Mouse (Mus musculus) heart, postnatal 25 days (tissue): ENCODE results near the gene Lnx1. TPM values are rescaled to one million over a fixed set of nuclear protein-coding genes. Genes with fewer than 3 reads are reported as not detected.
A peak's percentile ranks its signal among the peaks of the same experiment; 100 is the strongest.

Source experiments
- DNase-seq: peaks from one replicate; pipeline ENCODE4 v3.0.0; 2022; ENCODE audit warnings: low spot score
- intact Hi-C: fragments of 180-260 bp; cut with DNase I; formaldehyde crosslinking; loops from one replicate; pipeline ENCODE4 v1.15.1; 2025
- total RNA-seq, 2 experiments: library from RNA; stranded (reverse); gene quantifications; 2 replicates each; pipeline ENCODE4 v1.2.3; 2021

The Lnx1 gene
- total RNA-seq, 2 experiments from 2014 or later, result 6.7 to 9.5 TPM

GRCm38 (mm10) chr5:74661734-74662560 lies 40.8 kb downstream of the Lnx1 start:
- intact Hi-C loops, result no loop called here
- no peak for DNase-seq

GRCm38 (mm10) chr5:74659856-74660255 lies 42.9 kb downstream of the Lnx1 start:
- DNase-seq, result no peak
- intact Hi-C loops, result no loop called here

- no peak for DNase-seq
- intact Hi-C loops, result no loop called here
Observed at GRCm38 (mm10) chr5:74659281-74659680, 43.4 kb downstream of the Lnx1 start.

GRCm38 (mm10) chr5:74657930-74658329 lies 44.8 kb downstream of the Lnx1 start:
- intact Hi-C loops, result no loop called here
- no peak for DNase-seq

- intact Hi-C loops, result no loop called here
- DNase-seq, result no peak
Observed at GRCm38 (mm10) chr5:74656410-74656809, 46.3 kb downstream of the Lnx1 start.

- DNase-seq, result no peak
- intact Hi-C loops, result no loop called here
Observed at GRCm38 (mm10) chr5:74654527-74654926, 48.2 kb downstream of the Lnx1 start.

GRCm38 (mm10) chr5:74653766-74654165 lies 48.9 kb downstream of the Lnx1 start:
- intact Hi-C loops, result no loop called here
- DNase-seq, result no peak

GRCm38 (mm10) chr5:74649122-74649521 lies 53.6 kb downstream of the Lnx1 start:
- intact Hi-C loops, result no loop called here
- DNase-seq, result no peak

- intact Hi-C loops, result no loop called here
- no peak for DNase-seq
Observed at GRCm38 (mm10) chr5:74648216-74648615, 54.5 kb downstream of the Lnx1 start.

- no peak for DNase-seq
- intact Hi-C loops, result no loop called here
Observed at GRCm38 (mm10) chr5:74647584-74647984, 55.1 kb downstream of the Lnx1 start.

GRCm38 (mm10) chr5:74642291-74642690 lies 60.4 kb downstream of the Lnx1 start:
- intact Hi-C loops, result loop anchor here (5.0 kb wide), 1 partner anchor 300 kb away; no protein-coding TSS in a partner anchor
- no peak for DNase-seq

- intact Hi-C loops, result loop anchor here (2.0 to 5.0 kb wide), 4 partner anchors 38 to 516 kb away; no protein-coding TSS in a partner anchor
- DNase-seq, result no peak
Observed at GRCm38 (mm10) chr5:74641000-74641399, 61.7 kb downstream of the Lnx1 start.

GRCm38 (mm10) chr5:74640504-74640903 lies 62.2 kb downstream of the Lnx1 start:
- intact Hi-C loops, result loop anchor here (2.0 to 5.0 kb wide), 4 partner anchors 38 to 516 kb away; no protein-coding TSS in a partner anchor
- DNase-seq, result no peak

GRCm38 (mm10) chr5:74639516-74639915 lies 63.2 kb downstream of the Lnx1 start:
- DNase-seq, result no peak
- intact Hi-C loops, result no loop called here

GRCm38 (mm10) chr5:74634391-74634790 lies 68.3 kb downstream of the Lnx1 start:
- DNase-seq, result no peak
- intact Hi-C loops, result no loop called here

GRCm38 (mm10) chr5:74633453-74633852 lies 69.3 kb downstream of the Lnx1 start:
- intact Hi-C loops, result no loop called here
- DNase-seq, result no peak

- intact Hi-C loops, result no loop called here
- DNase-seq, result peak; percentile 39
Observed at GRCm38 (mm10) chr5:74632369-74633114, 70.2 kb downstream of the Lnx1 start.

GRCm38 (mm10) chr5:74628001-74628400 lies 74.7 kb downstream of the Lnx1 start:
- intact Hi-C loops, result no loop called here

GRCm38 (mm10) chr5:74624385-74624784 lies 78.3 kb downstream of the Lnx1 start:
- intact Hi-C loops, result loop anchor here (5.0 kb wide), 1 partner anchor 173 kb away; no protein-coding TSS in a partner anchor
- no peak for DNase-seq

More at GRCm38 (mm10) chr5:74628001-74628400, 74.7 kb downstream of the Lnx1 start:
- no peak for DNase-seq

GRCm38 (mm10) chr5:74623316-74624000 lies 79.3 kb downstream of the Lnx1 start:
- no peak for DNase-seq
- intact Hi-C loops, result loop anchor here (5.0 kb wide), 1 partner anchor 174 kb away; no protein-coding TSS in a partner anchor
